Mouse (Mus musculus) left cerebral cortex, postnatal 14 days (tissue): ENCODE results near the gene Pex12. TPM values are rescaled to one million over a fixed set of nuclear protein-coding genes. Genes with fewer than 3 reads are reported as not detected.
"Not testable (repeated sequence)": the region's sequence is repeated elsewhere in the genome, so short reads cannot be mapped to it uniquely, and the experiment has no call there.

Source experiments
- DNase-seq, 2 experiments: peaks; one replicate each; pipeline ENCODE4 v3.0.0; 2021 to 2022; ENCODE audit warnings: low spot score in 2 of 2, mixed read lengths in 1 of 2
- intact Hi-C: fragments of 180-260 bp; cut with DNase I; formaldehyde crosslinking; loops from one replicate; pipeline ENCODE4 v1.15.1; 2025
- long read RNA-seq, 2 experiments: library from polyadenylated mRNA; stranded (forward); transcript quantifications; one replicate each; pipeline ENCODE4 v2.0.0; 2021
- total RNA-seq, 2 experiments: library from RNA; stranded (reverse); gene quantifications; 2 replicates each; pipeline ENCODE4 v1.2.3; 2021

Gene Pex12
- 10 to 100 TPM in 1 of 2 experiments, 1 to 10 TPM in 1; 9.7 to 11.1 TPM for total RNA-seq
- long read RNA-seq, experiment 1, transcript Pex12-202 (4 exons, 2,389 nt), result major isoform, 9 of 15 reads
- long read RNA-seq, experiment 1, partial matches to known transcripts, result 2 of 15 reads
- long read RNA-seq, experiment 1, other reads (novel, unspliced or antisense), result 1 of 15 reads
- long read RNA-seq, experiment 2, transcript Pex12-202 (4 exons, 2,389 nt), result major isoform, 6 of 29 reads
- long read RNA-seq, experiment 2, partial matches to known transcripts, result 2 of 29 reads
- long read RNA-seq, experiment 2, other reads (novel, unspliced or antisense), result 19 of 29 reads

DNA sequence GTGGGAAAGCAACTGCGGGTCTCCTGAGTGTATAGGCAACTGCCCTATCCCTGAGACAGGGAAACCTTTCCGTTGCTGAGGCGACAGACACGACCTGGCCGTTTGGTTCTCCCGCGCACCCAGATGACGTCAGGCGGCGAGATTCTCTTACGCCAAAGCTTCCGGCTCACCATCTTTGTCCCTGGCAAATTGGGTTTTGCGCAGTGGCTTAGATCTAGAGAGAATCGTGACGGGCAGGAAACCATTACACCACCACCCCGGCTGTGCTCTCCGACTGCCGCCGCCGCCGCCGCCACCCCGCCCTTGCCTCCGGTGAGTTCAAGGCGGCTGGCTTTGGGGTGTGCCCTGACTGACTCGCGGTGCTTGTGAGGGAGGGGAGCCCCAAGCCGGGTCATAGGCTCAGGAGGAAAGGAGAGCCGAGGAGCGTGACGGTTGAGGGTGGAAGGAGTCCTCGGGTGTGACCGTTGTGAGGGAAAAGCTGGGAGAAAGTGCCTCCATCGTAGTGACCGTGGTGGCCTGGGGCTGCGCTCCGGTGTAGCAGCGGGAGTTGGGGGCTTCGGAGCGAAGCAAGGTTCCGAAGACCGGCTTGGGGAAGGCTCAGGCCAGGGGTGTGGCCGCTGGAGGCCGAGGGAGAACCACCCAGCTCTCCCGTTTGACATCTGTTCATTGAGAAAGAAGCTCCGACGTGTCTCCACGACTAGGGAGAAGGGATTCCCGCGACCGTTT lies at the start of gene Pex12:
Pex12 (minus strand) TSS at position 61 of the 726 bp plus-strand sequence.
- peak; percentile 95 to 97 for DNase-seq
- intact Hi-C loops, result no loop called here

DNA sequence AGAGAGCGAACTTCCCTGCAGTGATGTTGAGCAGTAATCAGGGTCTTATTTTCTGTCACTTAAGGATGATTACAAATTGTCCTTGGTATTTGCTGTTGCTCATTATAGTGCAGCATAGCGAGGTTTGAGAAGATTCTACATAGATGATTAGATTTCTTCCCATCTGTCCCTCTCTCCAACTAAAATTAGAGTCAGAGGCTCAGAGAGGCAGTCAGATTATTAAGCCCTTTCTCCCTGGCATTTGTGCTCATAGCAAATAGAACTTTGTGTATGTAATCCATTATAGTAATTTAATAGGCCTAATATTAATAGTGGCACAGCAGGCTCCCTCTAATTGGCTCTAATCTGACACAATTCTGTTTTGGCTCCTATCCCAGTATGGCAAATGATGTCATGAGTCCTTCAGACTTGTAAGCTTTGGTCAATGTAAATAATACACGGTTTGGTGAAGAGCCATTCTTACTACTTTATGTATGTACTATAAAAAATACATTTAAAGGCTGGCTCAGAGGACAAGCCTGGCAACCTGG lies 39.4 kb upstream of the Pex12 start:
- intact Hi-C loops, result no loop called here
- DNase-seq, result no peak

DNA sequence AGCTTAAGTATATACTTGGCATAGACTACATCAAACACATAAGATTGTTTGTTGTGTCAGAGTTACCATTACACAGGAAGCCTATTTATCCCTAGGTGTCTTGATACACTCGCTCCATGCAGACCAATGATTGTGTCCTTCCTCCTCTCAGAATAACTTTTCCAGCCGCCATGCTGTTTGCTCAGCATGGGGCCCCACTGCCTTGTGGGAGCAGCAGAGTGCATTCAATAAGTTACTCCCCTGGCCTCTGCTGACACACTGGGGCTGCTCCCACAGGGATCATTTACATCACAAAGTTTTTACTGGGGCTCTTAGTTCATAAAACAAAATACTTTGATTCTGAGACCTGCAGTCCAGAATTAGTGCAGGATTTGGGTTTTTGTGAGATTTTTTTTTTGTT lies 37.3 kb upstream of the Pex12 start:
- intact Hi-C loops, result no loop called here
- no peak for DNase-seq

DNA sequence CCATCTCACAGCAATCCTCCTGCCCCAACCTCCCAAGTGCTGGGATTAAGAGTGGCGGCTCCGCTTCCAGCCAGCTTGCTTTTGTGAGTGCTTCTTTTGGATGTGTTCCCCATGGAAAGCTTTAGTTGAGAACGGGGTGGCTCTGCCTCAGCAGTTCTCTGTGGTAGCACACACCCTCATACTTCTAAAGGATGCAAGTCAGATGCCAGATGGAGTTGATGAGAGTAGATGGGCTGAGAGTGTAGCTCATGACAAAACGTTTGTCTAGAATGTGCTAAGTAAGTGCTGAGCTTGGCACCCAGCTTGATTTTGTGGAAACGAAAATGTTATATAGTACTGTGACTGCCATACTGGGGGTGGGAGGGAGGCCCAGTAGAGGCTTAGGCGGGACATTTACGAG lies 33.4 kb upstream of the Pex12 start:
- intact Hi-C loops, result no loop called here
- DNase-seq, result peak; percentile 27 to 29

DNA sequence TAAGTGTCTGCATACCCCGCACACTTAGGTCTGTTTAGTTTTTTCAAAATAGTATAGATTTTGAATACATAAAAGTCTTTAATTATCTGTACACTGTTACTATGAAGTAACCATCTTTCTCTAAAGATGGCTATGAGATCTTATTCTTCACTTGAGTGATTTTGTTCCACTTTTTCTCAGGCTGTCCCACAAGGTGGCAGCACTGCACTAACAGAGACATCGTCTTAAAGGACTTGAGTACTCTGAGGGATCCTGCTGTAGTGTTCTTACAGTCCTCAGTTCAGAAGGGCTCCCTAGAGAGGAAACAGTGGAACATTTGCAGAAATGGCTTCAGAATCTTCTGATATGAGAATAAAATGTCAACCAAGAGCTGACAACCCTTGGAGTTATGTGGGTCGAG lies 25.0 kb upstream of the Pex12 start:
- intact Hi-C loops, result loop anchor here (5.0 kb wide), 1 partner anchor 95 kb away; no protein-coding TSS in a partner anchor
- peak; percentile 78 to 81 for DNase-seq

DNA sequence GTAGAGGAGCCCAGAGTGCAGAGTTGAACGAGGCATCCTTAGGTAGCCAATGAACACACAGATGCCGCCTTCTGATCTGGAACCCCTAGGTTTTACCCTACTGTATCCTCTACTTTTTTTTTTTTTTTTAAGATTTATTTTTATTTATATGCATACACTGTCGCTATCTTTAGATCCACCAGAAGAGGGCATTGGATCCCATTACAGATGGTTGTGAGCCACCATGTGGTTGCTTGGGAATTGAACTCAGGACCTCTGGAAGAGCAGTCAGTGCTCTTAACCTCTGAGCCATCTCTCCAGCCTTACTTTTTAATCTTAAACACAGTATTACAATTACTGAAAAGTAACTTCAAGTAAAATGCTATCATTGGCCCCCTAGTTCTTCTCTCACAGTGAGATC lies 24.3 kb upstream of the Pex12 start:
- intact Hi-C loops, result loop anchor here (5.0 kb wide), 1 partner anchor 96 kb away; no protein-coding TSS in a partner anchor

DNA sequence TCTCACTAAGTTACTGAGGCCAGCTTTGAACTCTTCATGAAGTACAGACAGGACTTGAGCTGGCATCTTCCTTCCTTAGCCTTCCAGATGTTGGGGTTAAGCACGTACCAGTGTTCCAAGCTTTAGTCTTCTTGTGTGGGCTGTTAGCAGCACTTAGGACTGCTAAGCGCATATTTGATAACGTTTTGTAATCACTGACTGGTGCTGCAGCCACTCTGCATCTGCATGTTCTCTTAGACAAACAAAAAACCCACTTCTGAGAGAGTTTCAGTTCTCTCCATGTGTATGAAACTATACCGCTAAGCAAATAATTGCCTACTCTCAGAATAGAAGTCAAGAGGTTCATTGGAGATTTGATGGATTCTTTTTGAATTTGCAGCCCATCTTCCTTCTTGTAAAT lies 16.7 kb upstream of the Pex12 start:
- no peak for DNase-seq
- intact Hi-C loops, result no loop called here

More for the DNA sequence above, 24.3 kb upstream of the Pex12 start:
- not testable (repeated sequence) for DNase-seq

DNA sequence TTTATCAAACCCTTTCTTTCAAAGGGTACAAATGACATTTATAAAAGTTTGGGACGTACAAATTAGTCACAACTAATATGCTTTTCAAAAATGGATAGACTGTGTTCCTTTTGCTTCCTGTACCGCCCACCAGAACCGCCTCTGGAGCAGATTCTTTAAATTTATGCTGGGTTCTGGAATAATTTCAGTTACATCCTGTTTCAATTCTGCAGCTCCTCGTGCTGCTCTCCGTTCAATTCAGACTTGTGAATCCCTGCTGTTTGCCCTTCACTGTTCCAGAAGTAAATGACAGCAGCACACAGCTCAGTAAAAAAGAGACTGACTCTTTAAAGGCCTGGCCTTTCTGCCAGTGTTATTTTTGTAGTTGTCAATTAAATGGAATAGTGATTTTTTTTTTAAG lies 10.1 kb upstream of the Pex12 start:
- peak; percentile 50 to 60 for DNase-seq
- intact Hi-C loops, result no loop called here

DNA sequence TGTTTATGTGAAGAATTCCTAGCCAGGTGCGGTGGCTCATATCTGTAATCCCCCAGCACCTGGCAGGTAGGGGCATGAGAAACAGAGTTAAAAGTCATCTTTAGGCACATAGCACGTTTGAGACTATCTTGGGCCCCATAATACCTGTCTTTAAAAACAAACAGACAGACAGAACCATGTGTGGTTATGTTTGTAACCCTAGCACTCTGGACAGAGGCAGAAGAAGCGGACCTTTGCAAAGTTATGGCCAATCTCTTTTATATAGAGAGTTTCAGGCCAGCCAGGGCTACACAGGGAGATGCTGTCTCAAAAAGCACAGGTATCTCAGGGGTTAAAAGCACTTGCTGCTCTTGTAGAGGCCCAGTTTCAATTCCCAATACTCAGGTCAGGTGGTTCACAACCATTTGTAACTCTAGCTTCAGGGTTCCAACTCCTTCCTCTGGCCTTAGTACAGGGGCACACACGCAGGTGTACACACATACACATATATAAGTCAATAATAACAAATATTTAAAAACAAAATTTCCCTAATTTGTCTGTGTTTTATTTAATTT lies 4.4 kb upstream of the Pex12 start:
- DNase-seq, result no peak
- intact Hi-C loops, result no loop called here

DNA sequence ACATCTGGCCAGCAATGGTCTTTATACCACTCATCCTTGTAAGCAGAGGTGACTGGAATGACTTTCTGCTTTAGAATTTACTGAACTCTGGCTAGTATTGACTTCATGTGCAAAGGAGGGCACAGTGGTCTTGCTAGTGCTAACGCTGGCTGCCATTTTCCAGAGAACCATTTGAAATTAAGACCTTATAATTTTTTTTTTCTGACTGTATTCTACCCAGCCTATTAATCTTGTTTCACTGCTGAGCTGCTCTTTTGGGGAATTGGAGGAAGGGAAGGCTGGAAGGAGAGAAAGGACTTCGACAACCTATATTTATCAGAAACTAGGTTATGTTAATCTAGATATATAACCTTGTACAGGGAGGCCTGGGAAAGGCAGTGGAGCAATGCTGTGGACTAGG lies 2.1 kb upstream of the Pex12 start:
- intact Hi-C loops, result no loop called here
- no peak for DNase-seq

DNA sequence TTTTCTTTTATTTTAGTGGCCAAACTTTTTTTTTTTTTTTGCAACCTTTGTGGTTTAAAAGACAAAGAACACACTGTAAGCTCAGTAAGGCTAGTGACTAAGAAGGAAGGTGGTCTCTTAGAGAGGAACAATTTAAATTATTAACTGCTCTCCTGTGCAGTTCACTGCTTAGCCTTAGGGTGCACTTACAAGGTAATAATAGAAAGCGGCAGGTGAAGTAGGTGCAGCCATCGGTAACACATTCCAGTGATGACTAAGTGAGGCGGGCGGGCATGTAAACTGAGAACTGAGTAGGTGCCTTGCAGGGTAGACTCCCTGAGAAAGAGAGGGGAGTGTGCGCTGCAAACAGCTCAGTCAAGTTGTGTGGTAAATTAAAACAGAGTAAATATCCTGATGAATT lies 1.4 kb upstream of the Pex12 start:
- no peak for DNase-seq
- intact Hi-C loops, result no loop called here

DNA sequence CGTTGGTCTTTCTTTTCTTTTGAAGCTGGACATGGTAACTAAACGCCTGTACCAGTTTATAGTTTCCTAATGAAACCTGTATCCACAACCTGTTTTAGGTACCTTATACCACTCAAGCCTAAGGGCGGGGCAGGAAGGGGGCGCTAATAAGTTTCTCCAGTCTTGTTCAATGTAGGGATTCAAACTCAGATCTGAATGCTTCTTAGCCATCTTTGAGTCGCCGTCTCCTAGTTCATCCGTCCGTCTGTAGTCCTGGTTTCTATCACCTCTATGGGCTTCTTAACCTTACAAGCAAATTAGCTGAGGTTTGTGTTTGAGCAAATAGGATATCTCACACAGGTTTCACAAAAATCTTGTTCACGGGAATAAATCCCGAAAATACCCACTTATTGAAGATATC lies 262 bp downstream of the Pex12 start:
- intact Hi-C loops, result no loop called here
- no peak for DNase-seq

DNA sequence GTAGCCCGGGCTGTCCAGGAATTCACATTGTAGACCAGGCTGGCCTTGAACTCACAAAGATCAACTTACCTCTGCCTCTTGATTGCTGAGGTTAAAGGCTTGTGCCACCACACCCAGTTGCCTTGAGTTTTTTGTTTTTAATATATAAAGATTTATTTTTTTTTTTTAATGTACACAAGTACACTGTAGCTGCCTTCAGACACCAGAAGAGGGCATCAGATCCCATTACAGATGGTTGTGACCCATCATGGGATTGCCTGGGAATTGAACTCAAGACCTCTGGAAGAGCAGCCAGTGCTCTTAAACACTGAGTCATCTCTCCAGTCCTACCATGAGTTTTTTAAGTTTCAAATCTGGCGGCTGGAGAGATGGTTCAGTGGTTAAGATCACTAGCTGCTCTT lies 955 bp downstream of the Pex12 start:
- DNase-seq, result no peak
- intact Hi-C loops, result no loop called here

DNA sequence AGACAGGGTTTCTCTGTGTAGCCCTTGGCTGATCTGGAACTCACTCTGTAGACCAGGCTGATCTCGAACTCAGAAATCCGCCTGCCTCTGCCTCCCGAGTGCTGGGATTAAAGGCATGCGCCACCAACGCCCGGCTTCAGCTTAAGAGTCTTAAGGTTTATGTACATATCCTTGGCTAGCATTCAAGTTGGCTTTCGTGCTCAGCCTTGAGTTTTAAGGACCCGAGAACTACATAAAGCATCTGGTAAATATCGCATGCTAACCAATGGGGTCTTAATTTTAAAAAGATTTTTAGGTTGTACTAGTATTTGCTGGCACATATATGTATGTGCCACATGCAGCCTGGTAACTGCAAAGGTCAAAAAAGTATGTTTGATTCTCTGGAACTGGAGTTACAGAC lies 2.7 kb downstream of the Pex12 start:
- DNase-seq, result no peak
- intact Hi-C loops, result no loop called here

DNA sequence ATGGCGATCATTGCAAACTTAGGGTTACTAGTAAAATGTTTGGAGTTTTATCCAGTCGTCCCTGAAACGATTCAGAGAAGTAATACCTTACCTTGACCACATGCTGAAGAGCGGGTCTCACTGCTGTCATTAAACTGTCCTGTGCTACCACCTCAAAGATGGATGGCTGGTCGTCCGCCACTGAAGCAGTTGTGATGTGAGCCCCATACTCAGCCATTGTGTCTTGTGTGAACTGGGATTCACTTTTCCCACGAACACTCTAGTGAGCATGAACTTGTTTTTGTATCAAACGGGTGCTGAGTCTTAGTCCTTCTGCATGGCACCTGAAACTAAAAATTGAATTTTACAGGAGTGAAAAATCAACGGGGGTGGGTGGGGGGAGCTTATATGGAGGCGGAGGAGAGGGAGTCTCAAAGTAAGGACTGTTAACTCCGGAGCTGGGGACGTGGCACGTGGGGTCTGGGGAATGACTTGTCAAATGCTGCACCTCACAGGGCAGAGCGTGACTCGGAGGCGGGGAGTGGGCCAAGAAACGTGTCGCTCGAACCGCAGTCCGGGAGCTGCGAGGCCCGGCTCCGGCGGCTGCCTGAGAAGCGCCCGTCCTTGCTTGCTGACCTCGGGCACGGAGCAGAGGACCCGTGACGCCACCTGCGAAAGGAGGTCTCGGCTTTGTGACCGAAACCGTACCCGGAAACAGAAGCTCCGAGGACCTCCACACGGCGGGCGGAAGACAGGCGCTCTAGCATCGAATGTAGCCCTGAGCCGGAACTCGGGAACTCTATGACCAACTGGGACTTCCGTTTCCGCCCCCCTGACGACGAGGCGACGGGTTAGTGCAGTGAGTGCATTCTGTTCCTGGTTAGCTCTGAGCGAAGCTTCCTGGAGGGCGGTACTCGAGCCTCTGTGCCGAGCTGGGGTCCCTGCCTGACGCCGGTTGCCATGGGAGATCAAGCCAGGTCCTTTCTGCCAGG lies 3.9 kb downstream of the Pex12 start, which contains the start of gene Ap2b1:
Ap2b1 (plus strand) TSS at position 800 of the 971 bp plus-strand sequence.
- intact Hi-C loops, result no loop called here
- peak; percentile 94 to 95 for DNase-seq

DNA sequence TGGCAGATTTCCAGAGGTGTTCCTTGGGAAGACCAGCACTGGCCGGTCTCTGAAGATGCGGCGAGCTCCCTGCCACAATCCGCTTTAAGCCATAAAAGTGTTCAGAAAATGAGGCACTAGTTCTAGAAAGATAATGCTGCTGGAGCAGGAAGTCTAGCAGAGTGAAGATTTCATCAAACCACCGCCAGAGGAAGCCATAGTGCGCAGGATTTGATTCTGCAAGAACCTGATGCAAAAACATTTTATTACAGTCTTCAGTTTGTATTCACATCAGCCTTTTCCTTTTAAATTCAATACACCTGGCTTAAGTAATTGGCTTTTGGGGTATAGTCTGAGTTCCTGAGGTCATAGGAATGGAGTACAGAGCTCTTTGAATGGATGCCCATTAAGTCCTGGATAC lies 4.6 kb downstream of the Pex12 start:
- DNase-seq, result no peak
- intact Hi-C loops, result no loop called here

DNA sequence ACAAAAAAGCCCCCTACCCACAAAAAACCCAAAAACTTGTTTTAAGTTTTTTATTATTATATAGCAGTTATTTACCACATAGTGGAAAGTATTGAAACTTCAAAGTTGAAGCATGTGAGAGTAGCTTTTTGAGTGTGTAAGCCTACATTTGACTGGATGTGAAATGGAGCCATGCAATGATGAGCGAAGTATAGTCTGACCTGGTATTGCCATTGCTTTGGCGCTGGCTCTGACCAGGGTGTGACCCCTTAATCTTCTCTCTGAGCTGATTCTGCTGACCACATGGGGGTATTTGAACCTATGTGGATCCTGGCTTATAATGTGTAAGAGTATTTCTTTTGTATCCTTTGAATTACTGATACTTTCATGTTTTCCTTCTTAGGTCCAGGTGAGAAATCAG lies 8.3 kb downstream of the Pex12 start:
- no peak for DNase-seq
- intact Hi-C loops, result no loop called here

DNA sequence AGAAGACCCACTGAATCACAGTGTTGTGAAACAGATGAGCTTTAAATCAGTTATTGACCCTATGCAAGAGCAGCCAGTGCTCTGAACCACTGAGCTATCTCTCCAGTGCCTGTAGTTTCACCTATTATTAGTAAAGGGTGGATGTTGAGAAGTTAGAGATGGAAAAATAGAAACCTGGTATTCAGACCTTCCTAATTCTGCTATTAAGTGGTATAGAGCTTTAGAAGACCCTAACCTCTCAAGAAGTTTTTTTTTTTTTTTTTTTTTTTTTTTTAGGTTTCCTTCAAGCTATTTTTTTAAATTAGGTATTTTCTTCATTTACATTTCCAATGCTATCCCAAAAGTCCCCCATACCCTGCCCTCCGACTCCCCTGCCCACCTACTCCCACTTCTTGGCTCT lies 9.2 kb downstream of the Pex12 start:
- no peak for DNase-seq
- intact Hi-C loops, result no loop called here

DNA sequence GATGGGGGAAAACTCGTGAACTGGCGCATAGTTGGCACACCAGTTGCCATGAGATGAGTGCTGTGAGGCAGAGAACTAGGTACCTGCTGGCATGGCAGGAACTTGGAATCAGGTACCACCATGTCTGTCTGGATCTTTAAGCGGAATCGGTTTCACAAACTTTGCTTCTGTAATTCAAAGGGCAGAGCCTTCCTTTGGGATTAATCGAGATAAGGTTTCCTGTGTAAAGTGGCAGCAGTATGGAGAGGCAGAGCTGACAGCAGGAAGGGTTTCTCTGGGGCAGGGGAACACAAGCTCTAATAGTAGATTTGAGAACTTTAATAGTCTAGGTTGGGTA lies 10.2 kb downstream of the Pex12 start:
- intact Hi-C loops, result no loop called here
- DNase-seq, result no peak
